Mouse (Mus musculus): ENCODE measurements around the gene Rab11fip3.

DNA sequence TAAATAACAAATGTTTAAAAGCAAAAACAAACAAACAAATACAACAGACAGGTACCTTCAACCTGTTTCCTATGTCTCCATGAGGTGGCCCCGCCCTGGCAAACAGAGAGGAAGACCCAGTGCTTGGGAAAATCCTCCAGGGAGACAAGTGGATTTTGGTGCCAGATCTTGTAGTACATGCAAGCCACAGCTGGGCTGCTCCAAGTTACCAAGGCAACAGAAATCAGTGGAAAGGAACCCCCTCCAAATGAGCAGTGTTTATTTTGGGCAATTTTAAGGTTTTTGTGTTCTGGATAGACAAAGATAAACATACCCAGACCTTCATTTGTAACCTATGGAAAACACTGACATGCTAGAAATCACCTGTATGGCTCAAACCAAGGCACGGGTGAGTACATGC lies 9.5 kb upstream of the Rab11fip3 start:
- TF ChIP-seq CTCF (IDR thresholded peaks at IDR 0.05) (no peak), EP300 (IDR thresholded peaks at IDR 0.05; ENCODE audit: insufficient read depth, low read depth, low read length) (no peak)
